Mouse (Mus musculus) kidney, adult 8-10 months (tissue): ENCODE measurements at regions not wholly inside any gene's neighbourhood (a gene's known extent, or its start where the extent isn't known, plus 50 kb on each side); places are given as distances from the start of the nearest gene placed in this dataset.

Experiments used
- DNase-seq, 2 experiments: peaks; one replicate each; pipeline ENCODE4 v3.0.0; 2022

GRCm38 (mm10) chr13:72023666-72024065 lies 60.1 kb upstream of the Irx1 start:
- no peak for DNase-seq

- DNase-seq: no peak
These were observed 80.5 kb upstream of the Irx1 start for GRCm38 (mm10) chr13:72043930-72044470.

- no peak for DNase-seq
These were observed 92.9 kb upstream of the Irx1 start for GRCm38 (mm10) chr13:72056469-72056868.

- DNase-seq: no peak
These were observed 98.1 kb upstream of the Irx1 start for GRCm38 (mm10) chr13:72061659-72062058.

- no peak for DNase-seq
These were observed 99.8 kb upstream of the Irx1 start for GRCm38 (mm10) chr13:72063278-72063761.

- no peak for DNase-seq
These were observed 133.1 kb upstream of the Irx1 start for GRCm38 (mm10) chr13:72096585-72096984.

GRCm38 (mm10) chr13:72097268-72097667 lies 133.7 kb upstream of the Irx1 start:
- no peak for DNase-seq

- DNase-seq: no peak
These were observed 134.3 kb upstream of the Irx1 start for GRCm38 (mm10) chr13:72097811-72098210.

GRCm38 (mm10) chr13:72100741-72101140 lies 137.2 kb upstream of the Irx1 start:
- no peak for DNase-seq

GRCm38 (mm10) chr13:72108666-72109065 lies 145.1 kb upstream of the Irx1 start:
- no peak for DNase-seq

GRCm38 (mm10) chr13:72113942-72114341 lies 150.4 kb upstream of the Irx1 start:
- no peak for DNase-seq

GRCm38 (mm10) chr13:72114776-72115663 lies 151.5 kb upstream of the Irx1 start:
- DNase-seq: no peak

GRCm38 (mm10) chr13:72120467-72120866 lies 156.9 kb upstream of the Irx1 start:
- no peak for DNase-seq

- no peak for DNase-seq
These were observed 157.5 kb upstream of the Irx1 start for GRCm38 (mm10) chr13:72120911-72121553.

- no peak for DNase-seq
These were observed 158.2 kb upstream of the Irx1 start for GRCm38 (mm10) chr13:72121554-72122229.

- no peak for DNase-seq
These were observed 158.7 kb upstream of the Irx1 start for GRCm38 (mm10) chr13:72122230-72122627.

- DNase-seq: no peak
These were observed 164.8 kb upstream of the Irx1 start for GRCm38 (mm10) chr13:72128306-72128705.

- DNase-seq: no peak
These were observed 167.8 kb upstream of the Irx1 start for GRCm38 (mm10) chr13:72131341-72131740.

GRCm38 (mm10) chr13:72134101-72134768 lies 170.7 kb upstream of the Irx1 start:
- DNase-seq: no peak

- no peak for DNase-seq
These were observed 202.7 kb upstream of the Irx1 start for GRCm38 (mm10) chr13:72166225-72166624.

- DNase-seq: no peak
These were observed 203.9 kb upstream of the Irx1 start for GRCm38 (mm10) chr13:72167434-72167833.

GRCm38 (mm10) chr13:72183636-72184035 lies 220.1 kb upstream of the Irx1 start:
- DNase-seq: no peak
